Mouse (Mus musculus): ENCODE data around the gene Igsf23. TPM values are rescaled to one million over a fixed set of nuclear protein-coding genes. Genes with fewer than 3 reads are reported as not detected.

Igsf23 gene
- polyA plus RNA-seq, 1 experiment from 2014 or later = not detected

DNA sequence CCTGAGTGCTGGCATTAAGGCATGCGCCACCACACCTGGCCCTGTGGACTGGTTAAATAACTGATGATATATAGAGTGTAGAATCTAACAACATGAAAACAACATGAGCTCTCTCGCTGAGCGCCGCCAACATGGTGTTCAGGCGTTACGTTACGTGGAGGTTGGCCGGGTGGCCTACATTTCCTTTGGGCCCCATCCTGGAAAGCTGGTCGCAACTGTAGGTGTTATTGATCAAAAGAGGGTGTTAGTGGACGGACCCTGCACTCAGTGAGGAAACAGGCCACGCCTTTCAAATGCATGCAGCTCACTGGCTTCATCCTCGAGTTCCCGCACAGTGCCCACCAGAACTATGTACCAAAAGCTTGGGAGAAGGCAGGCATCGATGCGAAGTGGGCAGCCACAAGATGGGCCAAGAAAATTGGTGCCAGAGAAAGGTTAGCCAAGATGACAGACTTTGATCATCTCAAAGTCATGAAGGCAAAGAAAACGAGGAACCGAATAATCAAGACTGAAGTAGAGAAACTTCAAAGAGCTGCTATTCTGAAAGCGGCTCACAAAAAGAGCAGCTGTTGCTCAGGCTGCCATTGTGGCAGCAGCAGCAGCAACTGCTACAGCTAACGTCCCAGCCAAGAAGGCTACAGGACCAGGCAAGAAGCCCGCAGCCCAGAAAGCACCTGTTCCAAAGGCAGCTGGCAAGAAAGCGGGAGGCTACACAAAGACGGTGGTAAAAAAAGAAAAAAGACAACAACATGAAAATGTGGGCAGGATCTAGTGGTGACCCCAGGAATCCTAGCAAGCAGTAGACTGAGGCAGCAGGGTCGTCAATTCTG is 38.6 kb downstream of the Igsf23 start:
- Histone ChIP-seq H3K36me3 (peaks cover 72% of the 10 kb centered on the region), H3K9me3 (no peaks in the 10 kb centered on the region), H3K4me1 (no peaks in the 10 kb centered on the region), H3K27ac (no peak overlapping the region), H3K9ac (no peak overlapping the region), H3K27me3 (no peaks in the 10 kb centered on the region), H3K4me2 (no peak overlapping the region), H3K4me3 (no peak overlapping the region)
- 86% methylated on average over 23 of the region's 23 CpGs for WGBS
- no peak for ATAC-seq (ENCODE audit: insufficient number of reproducible peaks, insufficient read depth, low FRiP score, low TSS enrichment, low read depth)

DNA sequence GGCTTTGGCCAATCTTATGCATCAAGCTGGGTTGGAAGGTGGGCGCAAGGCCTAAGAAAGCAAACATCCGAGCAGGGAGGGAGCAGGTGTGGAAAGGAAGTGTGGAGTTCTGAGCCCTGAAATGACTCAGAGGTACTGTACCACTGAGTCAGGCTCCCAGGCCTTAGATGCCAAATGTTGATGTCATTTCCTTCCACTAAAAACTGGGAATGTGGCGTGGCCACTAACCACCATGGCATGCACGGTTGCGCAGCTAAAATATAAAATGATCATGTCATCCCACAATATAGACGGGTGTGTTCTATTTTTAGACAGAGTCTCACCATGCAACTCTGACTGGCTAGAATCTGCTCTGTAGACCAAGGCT is 39.3 kb downstream of the Igsf23 start:
- Histone ChIP-seq H3K4me3 (no peak overlapping the region), H3K36me3 (peaks cover 72% of the 10 kb centered on the region), H3K4me1 (no peaks in the 10 kb centered on the region), H3K27ac (no peak overlapping the region), H3K9ac (no peak overlapping the region), H3K9me3 (0 out of 2 replicates have a peak, but pooled peaks cover under 1% of the 10 kb centered on the region), H3K4me2 (no peak overlapping the region), H3K27me3 (no peaks in the 10 kb centered on the region)
- ATAC-seq (ENCODE audit: insufficient number of reproducible peaks, insufficient read depth, low FRiP score, low TSS enrichment, low read depth) = no peak
- WGBS = 84% methylated on average over 6 of the region's 6 CpGs

DNA sequence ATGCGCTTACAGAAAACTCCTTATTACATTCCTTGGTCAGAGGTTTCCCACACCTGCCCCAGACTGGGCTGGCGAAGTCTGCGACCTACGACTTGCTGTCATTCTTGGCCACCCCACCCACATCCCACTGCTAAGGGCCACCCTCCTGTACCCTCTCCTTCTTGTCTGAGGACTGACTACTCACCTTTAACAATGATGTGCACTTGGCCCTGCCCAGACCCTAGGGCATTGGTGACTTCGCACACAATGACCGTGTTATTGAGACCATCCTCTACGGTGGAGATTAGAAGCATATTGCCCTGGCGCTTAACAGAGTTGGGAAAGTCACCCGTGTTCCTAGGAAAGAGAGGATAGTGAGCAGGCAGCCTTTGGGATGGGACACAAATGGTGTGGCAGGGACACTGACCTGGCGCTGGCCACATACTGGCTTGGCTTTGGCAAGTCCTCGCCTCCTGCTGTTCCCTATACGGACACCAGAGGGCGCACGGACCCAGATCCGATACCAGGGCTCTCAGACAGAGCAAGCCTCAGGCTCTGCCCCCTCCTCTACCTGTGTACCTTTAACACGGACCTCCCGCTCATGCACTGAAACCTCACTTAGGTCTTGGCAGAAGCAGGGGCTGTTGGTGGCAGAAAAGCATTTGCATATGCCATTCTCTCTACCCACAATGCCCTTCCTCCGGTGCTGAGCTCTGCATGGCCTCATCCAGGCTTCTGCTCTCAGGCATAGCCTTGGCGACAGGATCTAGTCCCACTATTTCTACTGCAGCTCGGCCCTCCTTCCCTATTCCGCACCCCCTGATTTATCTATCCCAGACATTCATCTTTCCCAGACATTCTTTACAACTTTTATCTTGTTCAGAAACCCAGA is 39.9 kb downstream of the Igsf23 start:
- no peaks in the 10 kb centered on the region for H3K27me3 ChIP-seq
- no peak overlapping the region for H3K9ac ChIP-seq
- WGBS = 50% methylated on average over 21 of the region's 21 CpGs
- no peak overlapping the region for H3K27ac ChIP-seq
- no peak overlapping the region for H3K4me3 ChIP-seq
- peaks cover 71% of the 10 kb centered on the region for H3K36me3 ChIP-seq
- H3K9me3 ChIP-seq = 0 out of 2 replicates have a peak, but pooled peaks cover 3% of the 10 kb centered on the region
- no peaks in the 10 kb centered on the region for H3K4me1 ChIP-seq
- no peak overlapping the region for H3K4me2 ChIP-seq
- ATAC-seq (ENCODE audit: insufficient number of reproducible peaks, insufficient read depth, low FRiP score, low TSS enrichment, low read depth) = 0 out of 2 replicates have a peak, but pooled peaks have one; percentile 37

DNA sequence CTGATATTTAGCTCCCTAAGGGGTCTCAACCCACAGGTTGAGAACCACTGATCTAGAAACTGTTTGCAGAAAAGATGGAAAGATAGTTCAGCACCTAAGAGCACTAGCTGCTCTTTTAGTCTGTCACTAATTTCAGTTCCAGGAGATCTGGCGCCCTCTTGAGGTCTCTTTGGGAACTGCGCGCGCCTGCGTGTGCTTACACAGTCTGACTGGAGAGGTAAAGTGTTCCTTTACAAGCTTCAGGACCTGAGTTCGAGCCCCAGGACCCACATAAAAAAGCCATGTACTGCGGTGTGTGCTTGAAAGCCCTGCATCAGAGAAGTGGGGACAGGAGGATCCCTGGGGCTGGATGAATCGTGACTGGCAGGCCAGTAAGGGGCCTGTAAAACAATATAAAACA is 60.7 kb downstream of the Igsf23 start:
- H3K36me3 ChIP-seq = no peaks in the 10 kb centered on the region
- 0 out of 2 replicates have a peak, but pooled peaks cover 3% of the 10 kb centered on the region for H3K9me3 ChIP-seq
- H3K27me3 ChIP-seq = no peaks in the 10 kb centered on the region
- H3K9ac ChIP-seq = no peak overlapping the region
- H3K4me1 ChIP-seq = no peaks in the 10 kb centered on the region
- no peak overlapping the region for H3K27ac ChIP-seq
- WGBS = 48% methylated on average over 8 of the region's 8 CpGs
- no peak for ATAC-seq (ENCODE audit: insufficient number of reproducible peaks, insufficient read depth, low FRiP score, low TSS enrichment, low read depth)
- no peak overlapping the region for H3K4me2 ChIP-seq
- H3K4me3 ChIP-seq = no peak overlapping the region

DNA sequence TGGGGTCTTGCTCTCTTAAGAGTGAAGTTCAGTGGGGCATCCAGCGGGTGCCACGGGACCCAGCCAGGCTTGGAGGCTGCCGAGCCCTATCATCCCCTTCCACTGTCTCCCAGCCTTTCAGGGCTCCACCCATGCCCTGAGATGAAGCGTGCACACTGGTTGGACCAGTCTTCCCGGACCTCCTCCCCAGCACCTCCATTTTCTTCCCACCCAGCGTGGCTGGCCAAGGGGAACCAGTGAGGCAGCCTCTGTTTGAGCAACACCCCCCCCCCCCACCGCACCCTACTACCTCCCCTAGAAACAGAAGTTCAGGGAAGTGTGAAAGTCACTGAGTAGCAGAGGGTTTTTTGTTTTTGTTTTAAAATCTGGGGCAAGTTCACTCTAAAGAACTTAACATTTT is 62.7 kb downstream of the Igsf23 start, which contains the start of gene Ceacam19:
Ceacam19 (minus strand) TSS at position 117 of the 400 bp plus-strand sequence.
- no peaks in the 10 kb centered on the region for H3K36me3 ChIP-seq
- H3K4me2 ChIP-seq = no peak within 1 kb of the TSS
- H3K9me3 ChIP-seq = no peaks in the 10 kb centered on the region
- 63% methylated on average over 7 of the region's 7 CpGs for WGBS
- no peaks in the 10 kb centered on the region for H3K4me1 ChIP-seq
- H3K27me3 ChIP-seq = no peaks in the 10 kb centered on the region
- H3K27ac ChIP-seq = no peak within 1 kb of the TSS
- ATAC-seq (ENCODE audit: insufficient number of reproducible peaks, insufficient read depth, low FRiP score, low TSS enrichment, low read depth) = no peak
- H3K9ac ChIP-seq = no peak within 1 kb of the TSS
- H3K4me3 ChIP-seq = no peak within 1 kb of the TSS

Other genes starting within 250 kb of the Igsf23 start
- gene Tomm40, start 235.3 kb downstream of the Igsf23 start, polyA plus RNA-seq (2015; fragmentation: Nextera tagmentation; extraction: Ambion mirVana) = 112 and 139 TPM in 2 replicates
- gene Nectin2, start 200.3 kb downstream of the Igsf23 start, polyA plus RNA-seq (2015; fragmentation: Nextera tagmentation; extraction: Ambion mirVana) = 82.9 and 87.0 TPM in 2 replicates
- gene Bcam, start 179.7 kb downstream of the Igsf23 start, polyA plus RNA-seq (2015; fragmentation: Nextera tagmentation; extraction: Ambion mirVana) = 98.1 and 116 TPM in 2 replicates
- 8.1 and 10.4 TPM in 2 replicates for gene Cblc, start 153.9 kb downstream of the Igsf23 start, polyA plus RNA-seq (2015; fragmentation: Nextera tagmentation; extraction: Ambion mirVana)
- 2.2 and 3.6 TPM in 2 replicates for gene Bcl3, start 128.0 kb downstream of the Igsf23 start, polyA plus RNA-seq (2015; fragmentation: Nextera tagmentation; extraction: Ambion mirVana)
- gene Gm19345, start 98.8 kb downstream of the Igsf23 start, polyA plus RNA-seq (2015; fragmentation: Nextera tagmentation; extraction: Ambion mirVana) = 0.28 and 0.72 TPM in 2 replicates
- not detected in 2 replicates for gene Ceacam16, start 89.5 kb downstream of the Igsf23 start, polyA plus RNA-seq (2015; fragmentation: Nextera tagmentation; extraction: Ambion mirVana)
- gene Ceacam19, start 62.8 kb downstream of the Igsf23 start, polyA plus RNA-seq (2015; fragmentation: Nextera tagmentation; extraction: Ambion mirVana) = 0.25 and 0.48 TPM in 2 replicates
- 12.0 and 12.9 TPM in 2 replicates for gene Pvr, start 29.6 kb downstream of the Igsf23 start, polyA plus RNA-seq (2015; fragmentation: Nextera tagmentation; extraction: Ambion mirVana)
- gene Ceacam20, start 14.7 kb upstream of the Igsf23 start, polyA plus RNA-seq (2015; fragmentation: Nextera tagmentation; extraction: Ambion mirVana) = 0.15 TPM in 1 of 2 replicates, not detected in the other
- gene Nlrp9b, start 40.7 kb upstream of the Igsf23 start, polyA plus RNA-seq (2015; fragmentation: Nextera tagmentation; extraction: Ambion mirVana) = not detected in 2 replicates
- not detected in 2 replicates for gene Vmn1r91, start 148.9 kb upstream of the Igsf23 start, polyA plus RNA-seq (2015; fragmentation: Nextera tagmentation; extraction: Ambion mirVana)
- not detected in 2 replicates for gene Gm16442, start 171.8 kb upstream of the Igsf23 start, polyA plus RNA-seq (2015; fragmentation: Nextera tagmentation; extraction: Ambion mirVana)
- gene Vmn1r93, start 188.3 kb upstream of the Igsf23 start, polyA plus RNA-seq (2015; fragmentation: Nextera tagmentation; extraction: Ambion mirVana) = not detected in 2 replicates
- not detected in 2 replicates for gene Vmn1r94, start 217.6 kb upstream of the Igsf23 start, polyA plus RNA-seq (2015; fragmentation: Nextera tagmentation; extraction: Ambion mirVana)
- gene Vmn1r95, start 243.0 kb upstream of the Igsf23 start, polyA plus RNA-seq (2015; fragmentation: Nextera tagmentation; extraction: Ambion mirVana) = not detected in 2 replicates